Mouse (Mus musculus) R1 (cell line): Measurements from ENCODE around the gene Smarcd2.
A peak's percentile ranks its signal among the peaks of the same experiment; 100 is the strongest.

ENCODE experiments used
- DNase-seq: peaks from one replicate; pipeline ENCODE4 v3.0.0-alpha.2; 2018; ENCODE audit warnings: low read depth, low spot score

Smarcd2 gene

GRCm38 (mm10) chr11:106272644-106273310, at the start of gene Smarcd2:
Gene Smarcd2, minus strand, starts transcription at chr11:106272972.
- peak; percentile 99 for DNase-seq

GRCm38 (mm10) chr11:106318406-106319366, 45.9 kb upstream of the Smarcd2 start:
- no peak for DNase-seq

DNA sequence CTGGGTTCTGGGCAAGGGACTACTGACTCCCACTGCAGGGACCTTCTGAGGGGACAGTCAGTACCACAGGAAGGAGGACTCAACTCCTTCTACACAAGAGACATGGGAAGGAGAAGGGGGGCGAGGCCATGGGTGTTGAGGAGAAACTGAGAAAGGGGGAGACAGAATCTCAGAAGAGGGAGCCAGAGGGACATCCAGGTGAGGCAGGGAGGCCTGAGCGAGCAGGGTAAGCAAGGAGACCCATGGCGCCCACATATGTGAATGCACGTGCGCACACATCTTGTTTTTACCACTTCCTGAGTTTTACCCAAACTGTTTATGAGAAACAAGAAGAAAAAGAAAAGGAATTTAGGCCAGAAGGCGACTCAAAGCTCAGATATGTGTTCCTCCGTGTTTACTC, 45.0 kb upstream of the Smarcd2 start:
- no peak for DNase-seq

GRCm38 (mm10) chr11:106316416-106316815, 43.6 kb upstream of the Smarcd2 start:
- DNase-seq: no peak

DNA sequence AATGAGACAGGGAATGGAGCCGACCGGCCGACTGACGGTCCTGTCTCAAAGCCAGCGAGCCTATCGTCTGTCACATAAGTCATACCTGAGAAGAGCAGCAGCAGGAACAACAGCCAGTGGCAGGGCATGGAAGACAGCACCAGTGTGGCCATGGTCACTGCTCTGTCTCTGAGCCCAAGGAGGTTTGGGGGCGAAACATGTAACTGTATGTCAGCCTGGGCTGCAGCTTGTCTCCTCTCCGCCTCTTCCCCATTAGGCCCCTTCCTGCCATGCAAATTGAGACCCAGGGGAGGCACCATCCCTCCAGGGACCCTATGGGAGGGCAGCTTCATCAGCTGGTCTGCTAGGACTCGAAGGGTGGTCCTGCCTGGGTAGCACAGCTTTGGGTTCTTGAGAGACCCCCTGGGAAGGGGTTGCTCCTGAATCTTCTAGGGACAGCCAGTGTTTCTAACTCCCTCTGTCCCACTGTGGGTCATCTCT, 41.6 kb upstream of the Smarcd2 start, which contains the start of gene Cd79b:
TSS of gene Cd79b (minus strand) at position 430 of the 480 bp plus-strand sequence.
- DNase-seq: no peak

DNA sequence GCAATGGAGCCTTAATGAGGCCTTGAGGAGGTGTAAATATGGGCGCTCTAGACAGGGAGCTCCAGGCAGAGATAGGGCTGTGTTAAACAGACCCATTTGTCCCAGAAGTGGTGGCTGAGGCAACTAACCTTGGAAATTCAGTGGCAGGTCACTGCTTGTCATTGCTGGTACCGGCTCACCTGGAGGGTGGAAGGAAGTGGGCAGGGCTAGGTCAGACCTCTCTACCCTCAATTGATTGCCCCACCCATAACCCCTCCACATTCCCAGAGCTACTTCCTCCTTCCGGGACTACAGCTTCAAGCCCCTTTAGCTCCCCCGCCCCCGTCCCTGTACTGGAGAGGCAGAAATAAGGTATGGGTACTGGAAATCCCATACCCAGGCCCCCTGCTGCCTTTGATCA, 40.8 kb upstream of the Smarcd2 start:
- DNase-seq: peak; percentile 64

DNA sequence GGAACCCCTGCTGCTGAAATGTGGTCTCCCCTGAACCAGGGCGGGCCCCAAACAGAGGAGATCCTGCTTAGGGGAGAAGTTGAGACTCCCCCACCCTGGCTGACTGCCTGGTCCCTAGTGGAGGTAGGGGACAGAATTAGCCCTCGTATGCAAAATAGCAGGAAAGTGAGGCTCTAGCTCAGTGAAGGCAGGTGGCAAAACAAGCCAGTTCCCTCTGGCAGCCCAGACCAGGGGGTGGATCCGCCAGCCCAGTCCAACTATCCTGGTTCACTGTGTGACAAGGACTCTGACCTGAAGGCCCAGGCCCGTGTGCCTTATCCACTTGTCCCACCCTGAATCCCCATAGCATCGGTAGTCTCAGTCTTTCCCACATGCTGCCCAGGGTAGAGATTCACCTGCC, 37.4 kb upstream of the Smarcd2 start:
- no peak for DNase-seq

DNA sequence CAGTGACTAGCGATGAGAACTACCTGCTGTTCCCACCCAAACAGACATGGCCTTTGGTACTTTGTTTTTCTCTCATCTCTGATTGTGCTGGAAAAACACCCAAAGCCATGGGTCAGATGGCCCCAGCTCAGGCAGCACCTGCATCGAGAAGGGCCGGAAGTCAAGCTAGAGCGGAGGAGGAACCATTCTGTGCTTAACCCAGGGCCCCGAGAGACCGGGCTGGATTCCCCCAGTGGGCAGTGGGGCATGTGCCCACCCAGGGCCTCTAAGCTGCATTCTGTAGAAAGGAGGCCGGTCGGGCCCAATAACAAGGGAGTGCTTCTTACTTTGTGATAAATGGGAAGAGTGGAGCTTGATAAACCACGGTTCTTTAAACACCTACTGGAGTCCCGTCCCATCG, 35.4 kb upstream of the Smarcd2 start:
- no peak for DNase-seq

DNA sequence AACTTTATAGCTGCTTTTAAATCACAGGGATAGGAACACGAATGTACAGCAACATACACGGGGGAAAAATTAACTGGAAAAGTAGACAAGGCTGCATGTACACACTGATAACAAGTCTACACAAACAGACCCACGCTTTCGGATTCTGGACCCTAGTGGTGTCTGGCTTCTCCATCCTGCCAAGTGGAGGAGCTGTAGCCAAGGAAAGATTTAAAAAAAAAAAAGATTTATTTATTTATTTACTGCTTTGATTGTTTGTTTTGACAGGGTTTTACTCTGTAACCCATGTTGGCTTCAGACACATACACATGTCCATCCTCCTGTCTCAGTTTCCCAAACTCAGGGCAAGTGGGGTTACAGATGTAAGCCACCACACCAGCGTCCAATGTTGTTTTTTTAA, 34.7 kb upstream of the Smarcd2 start:
- DNase-seq: no peak

DNA sequence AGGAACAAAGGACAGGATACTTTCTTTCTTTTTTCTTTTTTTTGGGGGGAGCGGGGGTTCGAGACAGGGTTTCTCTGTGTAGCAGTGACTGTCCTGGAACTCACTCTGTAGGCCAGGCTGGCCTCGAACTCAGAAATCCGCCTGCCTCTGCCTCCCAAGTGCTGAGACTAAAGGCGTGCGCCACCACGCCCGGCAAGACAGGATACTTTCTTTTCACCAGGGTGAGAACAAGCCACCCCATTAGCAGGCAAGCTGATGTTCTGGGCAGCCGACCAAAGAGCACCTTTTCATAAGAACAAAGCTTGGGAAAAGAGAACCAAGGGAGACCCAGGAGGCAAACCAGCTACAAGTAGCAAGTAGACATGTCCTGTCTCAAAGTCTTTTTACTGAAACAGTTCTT, 34.0 kb upstream of the Smarcd2 start:
- DNase-seq: no peak

DNA sequence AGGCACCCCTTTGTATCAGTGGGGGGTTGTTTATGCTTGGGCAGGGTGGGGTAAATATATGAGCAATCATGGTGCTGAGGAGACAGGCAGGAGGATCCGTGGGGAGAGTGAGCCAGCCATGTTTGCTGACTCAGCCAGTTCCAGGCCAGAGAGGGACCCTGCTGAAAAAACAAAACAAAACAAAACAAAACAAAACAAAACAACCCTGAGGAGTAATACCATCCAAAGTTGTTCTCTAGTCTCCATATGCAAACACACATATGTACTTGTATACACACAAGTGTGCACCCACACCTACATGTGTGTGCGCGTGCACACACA, 33.3 kb upstream of the Smarcd2 start:
- no peak for DNase-seq

DNA sequence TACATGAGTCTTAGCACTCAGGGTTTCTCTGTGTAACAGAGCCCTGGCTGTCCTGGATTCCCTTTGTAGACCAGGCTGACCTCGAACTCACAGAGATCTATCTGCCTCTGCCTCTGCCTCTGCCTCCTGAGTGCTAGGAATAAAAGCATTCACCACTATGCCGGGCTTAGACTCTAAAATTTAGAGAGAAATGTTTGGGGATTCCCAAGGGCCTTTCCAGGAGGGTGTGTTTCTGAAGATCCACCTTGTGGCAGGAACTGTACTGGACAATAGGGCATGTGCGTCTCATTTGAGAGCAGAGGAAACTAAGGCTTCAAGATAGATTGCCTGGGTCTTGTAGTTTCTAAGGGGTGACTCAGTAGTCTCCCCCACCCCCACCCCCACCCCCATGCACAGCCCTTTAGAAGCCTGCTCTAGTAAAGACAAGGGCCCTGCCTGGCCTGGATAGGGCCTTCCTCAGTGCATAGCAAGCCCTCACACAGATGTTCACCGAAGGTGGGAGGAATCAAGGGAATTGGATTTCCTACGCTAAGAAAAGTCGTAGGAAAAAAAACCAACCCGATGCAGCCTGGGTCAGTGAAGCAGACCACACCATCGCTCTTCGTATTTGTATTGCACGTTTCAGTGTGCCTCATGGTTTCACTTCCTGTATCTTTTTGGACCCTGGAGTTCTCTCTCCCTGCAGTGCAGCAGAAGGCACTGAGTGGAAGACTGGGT, 32.7 kb upstream of the Smarcd2 start:
- DNase-seq: no peak

DNA sequence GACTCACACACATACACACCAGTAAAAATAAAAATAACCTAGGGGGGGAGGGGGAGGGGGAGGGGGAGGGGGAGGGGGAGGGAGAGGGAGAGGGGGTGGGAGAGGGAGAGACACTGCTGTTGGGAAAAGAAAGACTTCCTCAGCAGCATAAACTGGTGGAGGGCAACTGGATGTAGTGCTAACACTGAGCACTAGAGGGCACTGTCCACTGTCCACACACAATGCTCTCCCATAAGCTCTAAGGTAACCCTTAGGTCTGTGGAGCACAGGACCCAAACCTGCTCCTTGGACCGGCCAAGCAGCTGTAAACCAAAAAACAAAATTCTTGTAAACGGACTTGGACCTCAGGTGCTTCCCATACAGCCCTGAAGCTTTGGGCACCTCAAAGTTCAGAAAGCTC, 29.9 kb upstream of the Smarcd2 start:
- peak; percentile 83 for DNase-seq

- no peak for DNase-seq
These were observed 29.0 kb upstream of the Smarcd2 start, which contains the start of gene Gh for GRCm38 (mm10) chr11:106301765-106302164. Gene Gh, minus strand, starts transcription at chr11:106301865.

- DNase-seq: no peak
These were observed 19.1 kb upstream of the Smarcd2 start for GRCm38 (mm10) chr11:106291861-106292260.

- no peak for DNase-seq
These were observed 17.6 kb upstream of the Smarcd2 start for GRCm38 (mm10) chr11:106290376-106290775.

- DNase-seq: no peak
These were observed 16.6 kb upstream of the Smarcd2 start for GRCm38 (mm10) chr11:106289369-106289768.

- DNase-seq: no peak
These were observed 14.2 kb upstream of the Smarcd2 start for GRCm38 (mm10) chr11:106286987-106287386.

DNA sequence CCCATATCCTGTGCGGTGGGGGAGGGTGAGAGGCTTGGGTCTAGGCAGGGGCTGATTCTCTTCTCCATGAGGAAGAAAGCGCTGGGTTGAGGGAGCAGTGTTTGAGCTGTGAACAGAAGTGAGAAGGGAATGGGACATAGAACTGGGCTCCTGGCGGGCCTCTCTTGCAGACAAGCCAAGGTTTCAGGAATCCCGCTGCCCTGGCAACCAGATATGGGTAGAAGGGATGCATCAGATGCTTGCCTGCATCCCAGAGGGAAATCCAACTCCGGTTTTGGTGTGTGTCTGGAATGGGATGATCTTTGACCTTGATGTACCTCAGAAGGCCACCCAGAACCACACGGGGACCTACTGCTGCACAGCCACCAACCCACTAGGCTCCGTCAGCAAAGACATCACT, 13.4 kb upstream of the Smarcd2 start:
- no peak for DNase-seq

DNA sequence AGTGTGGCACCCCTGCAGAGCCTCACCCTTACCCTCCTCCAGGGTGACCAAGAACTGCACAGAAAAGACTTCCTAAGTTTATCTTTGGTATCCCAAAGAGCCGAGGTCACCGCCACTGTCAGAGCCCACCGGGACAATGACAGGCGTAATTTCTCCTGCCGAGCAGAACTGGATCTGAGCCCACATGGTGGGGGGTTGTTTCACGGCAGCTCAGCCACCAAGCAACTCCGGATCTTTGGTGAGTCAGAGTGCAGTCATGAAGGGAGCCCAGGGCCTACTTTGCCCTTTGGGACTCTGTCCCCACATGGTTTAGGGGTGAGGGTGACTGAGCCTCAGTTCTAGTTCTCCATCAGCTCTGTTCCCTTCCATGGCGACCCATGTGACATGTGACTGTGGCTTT, 11.4 kb upstream of the Smarcd2 start:
- DNase-seq: no peak

- DNase-seq: no peak
These were observed 10.6 kb upstream of the Smarcd2 start for GRCm38 (mm10) chr11:106283371-106283770.

DNA sequence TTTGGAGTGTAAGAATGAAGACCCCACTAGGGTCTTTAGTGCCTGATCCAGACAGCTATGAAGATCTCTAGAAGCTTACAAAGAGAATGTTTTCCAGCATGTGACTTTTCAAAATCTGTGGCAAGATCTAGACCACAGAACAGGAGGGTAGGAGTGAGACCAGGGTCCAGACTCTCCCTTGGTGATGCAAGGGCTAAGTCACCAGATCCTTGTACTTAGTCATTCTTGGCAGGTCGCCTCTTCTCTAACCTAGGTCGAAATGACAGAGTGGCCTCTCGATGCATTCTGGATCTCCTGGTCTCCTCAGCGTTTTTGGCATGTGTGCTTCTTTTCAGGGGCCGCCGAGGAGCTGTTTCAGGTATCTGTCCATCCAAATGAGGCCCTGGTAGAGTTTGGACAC, 9.7 kb upstream of the Smarcd2 start:
- DNase-seq: no peak
